Mouse (Mus musculus) thymus, adult 2 months (tissue): Measurements from ENCODE around the gene Mcl1.

Source experiments
- CTCF ChIP-seq: fragments of 200-500 bp; IDR thresholded peaks from 2 replicates; pipeline ENCODE4 v1.5.1; 2012; ENCODE audit warnings: mild to moderate bottlenecking, control low read depth, low read length, moderate library complexity, borderline replicate concordance; ENCODE audit not compliant: control insufficient read depth, poor library complexity, insufficient read depth; ENCODE audit errors: extremely low read depth
- POLR2A ChIP-seq: fragments of 200-500 bp; IDR thresholded peaks from 2 replicates; pipeline ENCODE4 v1.6.1; 2012; ENCODE audit warnings: mild to moderate bottlenecking, low read length, control low read depth, moderate library complexity; ENCODE audit not compliant: control insufficient read depth, poor library complexity, insufficient read depth; ENCODE audit errors: extremely low read depth

- TF ChIP-seq CTCF = no peak
- no peak for TF ChIP-seq POLR2A
These were observed 21.0 kb downstream of the Mcl1 start for GRCm38 (mm10) chr3:95679551-95679950.
